Mouse (Mus musculus): ENCODE measurements around the gene Sgf29.
A peak's percentile ranks its signal among the peaks of the same experiment; 100 is the strongest.
"Not testable (repeated sequence)": the region's sequence is repeated elsewhere in the genome, so short reads cannot be mapped to it uniquely, and the experiment has no call there.

Gene Sgf29

DNA sequence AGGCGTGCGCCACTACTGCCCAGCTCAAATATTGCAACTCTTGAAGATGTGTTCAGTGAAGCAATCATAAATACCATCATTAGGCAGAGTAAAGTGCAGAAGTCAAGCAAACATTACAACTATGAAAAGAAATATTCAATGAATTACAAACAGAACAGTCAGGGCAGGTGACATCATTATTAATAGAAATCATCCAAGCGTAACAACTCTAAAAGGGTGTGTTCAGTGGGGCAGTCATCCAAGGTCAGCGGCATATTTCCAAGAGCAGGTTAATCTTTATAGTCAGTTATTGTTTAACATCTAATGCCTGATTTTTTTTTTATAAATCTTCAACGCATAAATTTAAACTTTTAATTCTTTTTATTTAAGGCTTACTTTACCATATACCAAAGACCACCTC lies 32.1 kb downstream of the Sgf29 start:
- DNase-seq (ENCODE audit: low spot score in 2 of 2) = no peak

DNA sequence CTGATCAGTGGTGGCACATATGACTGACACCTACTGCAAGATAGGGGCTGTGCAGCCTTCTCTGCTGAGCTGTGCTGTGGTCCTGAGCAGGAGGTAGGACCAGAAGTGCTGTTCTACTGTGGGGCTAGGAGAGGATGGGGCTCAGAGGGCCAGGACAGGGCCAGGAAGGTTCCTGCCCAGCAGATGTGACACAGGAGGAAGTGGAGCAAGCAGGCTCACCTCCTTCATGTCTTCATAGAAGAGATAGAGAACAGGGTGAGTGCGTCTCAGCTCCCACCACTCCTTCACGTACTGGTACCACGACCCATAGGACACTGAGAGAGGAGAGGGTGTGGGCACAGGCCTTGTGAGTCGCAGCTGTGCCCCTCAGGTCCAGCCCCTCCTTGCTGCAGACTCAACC lies 39.0 kb downstream of the Sgf29 start:
- DNase-seq (ENCODE audit: low spot score in 2 of 2) = not testable (repeated sequence)

DNA sequence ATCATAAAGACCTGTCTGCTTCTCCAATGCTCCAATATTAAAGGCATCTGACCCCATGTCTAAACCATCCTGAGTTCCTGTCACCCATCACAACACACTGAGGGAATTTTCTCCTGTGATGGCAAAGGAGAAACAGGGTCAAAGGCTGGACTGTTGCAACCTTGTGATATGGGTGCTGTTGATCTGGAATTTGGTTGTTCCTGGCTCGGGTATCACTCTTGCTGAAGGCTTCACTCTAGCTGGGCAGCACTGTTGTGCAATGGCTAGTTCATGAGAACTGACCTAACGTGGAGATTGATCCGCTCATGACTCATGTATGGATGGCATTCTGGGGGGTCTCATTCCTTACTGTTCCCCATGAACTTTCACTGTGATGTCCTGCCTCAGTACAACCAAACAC lies 39.9 kb downstream of the Sgf29 start:
- no peak for DNase-seq (ENCODE audit: low spot score in 2 of 2)

DNA sequence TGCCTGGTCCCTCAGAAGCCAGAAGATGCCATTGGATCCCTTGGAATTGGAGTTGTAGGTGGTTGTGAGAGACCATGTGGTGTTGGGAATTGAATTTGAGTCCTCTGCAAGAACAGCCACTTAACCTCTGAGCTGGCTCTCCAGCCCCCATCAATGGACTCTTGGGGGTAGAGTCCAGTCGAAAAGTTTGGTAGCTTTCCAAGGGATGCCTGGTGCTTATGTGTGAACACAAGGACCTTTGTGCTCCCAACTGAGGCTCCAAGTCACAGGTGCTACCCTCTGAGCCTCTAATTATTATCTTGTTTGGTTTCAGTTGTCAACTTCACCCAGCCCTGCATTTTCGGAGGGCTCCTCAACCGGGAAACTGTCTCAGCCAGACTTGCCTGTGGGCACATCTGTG lies 41.6 kb downstream of the Sgf29 start:
- no peak for DNase-seq (ENCODE audit: low spot score in 2 of 2)

DNA sequence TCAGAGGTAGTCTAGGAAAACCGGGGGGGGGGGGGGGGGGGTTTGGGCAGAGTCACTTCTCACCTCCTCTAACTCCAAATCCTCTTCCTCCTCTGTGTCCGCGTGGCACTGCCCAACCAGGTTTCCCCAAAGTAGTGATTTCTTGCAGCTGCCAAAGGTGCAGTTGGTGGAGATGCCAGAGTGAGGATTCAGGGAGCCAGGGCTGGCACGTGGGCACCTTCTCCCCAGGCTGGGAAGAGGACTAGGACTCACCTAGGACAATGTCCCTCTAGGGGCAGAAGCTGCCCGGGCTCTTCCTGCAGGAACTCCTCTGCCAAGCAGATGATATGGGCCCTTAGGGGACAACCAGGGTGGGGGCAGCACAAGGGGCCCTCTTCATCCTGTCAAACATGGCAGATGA lies 42.6 kb downstream of the Sgf29 start:
- DNase-seq (ENCODE audit: low spot score in 2 of 2) = no peak

DNA sequence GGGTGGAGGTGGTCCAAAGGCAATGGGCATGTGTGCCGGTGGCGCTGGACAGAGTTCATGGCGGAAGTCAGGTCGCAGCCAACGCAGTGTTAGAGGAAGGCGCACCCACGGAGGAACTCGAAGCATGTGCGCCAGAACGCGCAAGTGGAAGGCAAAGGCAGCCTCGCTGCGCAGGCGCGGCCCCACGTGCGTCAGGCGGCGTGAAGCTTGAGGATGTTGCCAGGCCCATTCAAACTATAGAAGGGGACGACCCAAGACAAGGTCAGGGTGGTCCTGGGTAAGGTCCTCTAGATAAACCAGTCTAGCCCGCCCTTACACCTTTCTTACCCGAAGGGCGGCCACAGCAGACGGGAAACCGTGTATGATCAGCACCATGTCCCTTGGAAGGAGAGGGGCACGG lies 43.3 kb downstream of the Sgf29 start:
- no peak for DNase-seq (ENCODE audit: low spot score in 2 of 2)

DNA sequence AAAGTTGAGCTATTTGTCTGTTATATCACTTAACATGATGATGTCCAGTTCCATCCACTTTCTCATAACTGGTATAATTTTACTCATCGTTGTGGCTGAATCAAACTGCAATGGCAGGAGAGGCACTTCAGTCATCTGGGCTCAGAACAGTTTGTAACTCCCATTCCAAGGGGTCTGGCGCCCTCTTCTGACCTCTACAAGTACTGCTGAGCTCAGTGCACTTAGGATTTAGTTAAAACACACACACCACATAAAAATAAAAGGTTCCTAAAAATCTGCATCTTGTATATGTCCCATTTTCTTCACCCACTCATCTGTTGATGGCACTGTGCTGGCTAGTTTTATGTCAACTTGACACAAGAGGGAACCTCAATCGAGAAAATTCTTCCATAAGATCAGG lies 44.1 kb downstream of the Sgf29 start:
- peak; percentile 81 to 87 for DNase-seq (ENCODE audit: low spot score in 2 of 2)

DNA sequence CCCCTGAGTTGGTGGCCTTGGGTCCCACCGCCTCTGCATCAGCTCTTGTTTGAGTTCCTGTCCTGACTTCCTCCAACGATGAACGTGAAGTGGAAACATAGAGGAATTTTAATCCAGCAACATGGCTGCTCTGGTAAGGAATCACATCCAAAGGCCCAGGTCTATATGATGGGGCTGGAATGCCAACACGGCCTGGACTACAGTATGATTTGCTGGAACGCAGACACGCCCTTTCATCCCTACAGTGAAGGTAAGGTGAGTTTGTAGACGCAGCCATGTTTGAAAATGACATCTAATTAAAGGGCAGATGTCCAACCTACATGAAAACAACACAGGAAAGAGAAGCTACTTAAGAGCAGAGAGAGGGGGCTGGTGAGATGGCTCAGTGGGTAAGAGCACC lies 44.7 kb downstream of the Sgf29 start:
- no peak for DNase-seq (ENCODE audit: low spot score in 2 of 2)

DNA sequence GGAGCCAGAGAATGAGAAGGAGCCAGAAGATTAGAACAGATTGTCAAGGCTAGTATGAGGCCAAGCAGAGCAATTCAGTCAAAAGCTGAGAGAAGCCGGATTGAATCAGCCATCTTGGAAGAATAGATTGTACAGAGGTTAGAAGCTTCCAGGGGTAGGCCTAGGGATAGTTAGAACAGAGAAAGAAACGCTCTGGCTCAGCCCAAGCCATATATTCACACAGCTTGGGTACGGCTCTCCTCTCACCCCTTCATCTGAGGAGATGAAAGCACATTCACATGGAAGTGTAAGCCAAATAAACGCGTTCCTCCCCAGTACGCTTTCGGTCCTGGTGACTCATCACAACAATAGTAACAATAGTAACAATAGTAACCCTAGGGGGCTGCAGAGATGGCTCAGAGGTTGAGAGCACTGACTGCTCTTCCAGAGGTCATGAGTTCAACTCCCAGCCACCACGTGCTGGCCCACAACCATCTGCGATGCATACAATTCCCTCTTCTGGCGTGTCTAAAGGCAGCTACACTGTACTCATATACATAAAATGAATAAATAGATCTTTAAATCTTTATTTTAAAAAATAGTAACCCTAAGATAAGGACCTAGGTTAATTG lies 45.4 kb downstream of the Sgf29 start:
- no peak for DNase-seq (ENCODE audit: low spot score in 2 of 2)

DNA sequence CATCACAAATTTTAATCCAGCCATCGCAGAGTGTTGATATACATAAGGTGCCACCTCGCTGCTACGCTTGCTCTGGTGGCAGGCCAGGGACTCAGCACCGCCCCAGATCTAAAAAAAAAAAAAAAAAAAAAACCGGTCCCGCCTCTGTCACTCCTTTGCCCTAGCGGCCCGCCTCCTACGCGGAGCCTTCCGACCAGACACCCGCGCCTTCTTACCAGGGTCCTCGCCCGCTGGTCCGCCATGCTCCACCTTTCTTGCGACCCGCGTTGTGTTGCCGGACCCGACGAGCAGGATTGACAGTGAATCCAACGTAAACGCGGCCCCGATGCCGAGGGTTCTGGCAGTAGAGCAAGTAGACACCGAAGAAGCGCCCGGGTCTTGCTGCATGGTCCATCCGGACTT lies 46.1 kb downstream of the Sgf29 start, which contains the start of gene Bola2:
Gene Bola2, plus strand, starts transcription at position 192 of the 402 bp plus-strand sequence.
- peak; percentile 76 to 80 for DNase-seq (ENCODE audit: low spot score in 2 of 2)

DNA sequence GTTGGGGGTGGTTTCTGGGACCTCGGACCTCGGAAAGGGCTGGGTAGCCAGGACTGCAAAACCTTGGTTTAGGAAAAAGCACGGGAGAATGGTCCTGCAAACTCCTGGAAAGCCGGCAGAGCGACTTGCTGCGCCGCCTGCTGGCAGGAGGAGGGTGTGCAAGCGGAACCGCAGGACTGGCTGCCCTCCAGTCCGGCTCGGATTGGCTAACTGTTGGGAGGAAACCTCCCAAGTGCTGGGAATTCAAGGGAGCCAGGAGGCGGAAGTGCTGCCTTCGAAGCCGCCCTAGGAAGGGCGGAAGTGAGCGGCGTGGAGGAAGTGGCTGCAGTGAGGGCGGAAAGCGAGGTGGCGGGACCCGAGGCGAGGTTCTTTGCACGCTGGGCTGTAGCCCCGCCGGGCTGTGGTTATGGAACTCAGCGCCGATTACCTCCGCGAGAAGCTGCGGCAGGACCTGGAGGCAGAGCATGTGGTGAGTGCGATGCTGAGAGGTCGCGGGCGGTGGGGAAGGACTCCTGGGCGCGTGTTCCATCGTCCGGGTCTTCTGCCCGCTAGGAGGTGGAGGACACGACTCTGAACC lies 46.6 kb downstream of the Sgf29 start, which contains the start of gene Slx1b:
Gene Slx1b, minus strand, starts transcription at position 154 of the 577 bp plus-strand sequence.
- peak; percentile 78 to 84 for DNase-seq (ENCODE audit: low spot score in 2 of 2)

DNA sequence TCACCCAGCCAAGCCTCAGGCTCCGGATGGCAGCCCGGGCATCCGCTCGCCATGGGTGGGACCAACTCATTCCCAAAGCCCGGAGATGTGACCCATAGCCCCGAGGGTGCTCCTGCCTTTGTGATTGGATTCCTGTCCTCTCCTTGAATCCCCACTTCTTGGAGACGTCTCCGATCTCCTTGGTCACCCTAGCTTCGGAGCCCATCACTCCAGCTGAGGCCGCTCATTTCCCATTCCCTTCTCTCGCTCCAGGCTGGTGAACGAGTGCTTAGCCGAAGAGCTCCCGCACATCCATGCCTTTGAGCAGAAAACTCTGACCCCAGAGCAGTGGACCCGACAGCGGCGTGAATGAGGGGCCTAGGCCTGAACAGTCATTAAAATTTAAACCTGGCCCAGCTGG lies 47.2 kb downstream of the Sgf29 start:
- DNase-seq (ENCODE audit: low spot score in 2 of 2) = no peak

DNA sequence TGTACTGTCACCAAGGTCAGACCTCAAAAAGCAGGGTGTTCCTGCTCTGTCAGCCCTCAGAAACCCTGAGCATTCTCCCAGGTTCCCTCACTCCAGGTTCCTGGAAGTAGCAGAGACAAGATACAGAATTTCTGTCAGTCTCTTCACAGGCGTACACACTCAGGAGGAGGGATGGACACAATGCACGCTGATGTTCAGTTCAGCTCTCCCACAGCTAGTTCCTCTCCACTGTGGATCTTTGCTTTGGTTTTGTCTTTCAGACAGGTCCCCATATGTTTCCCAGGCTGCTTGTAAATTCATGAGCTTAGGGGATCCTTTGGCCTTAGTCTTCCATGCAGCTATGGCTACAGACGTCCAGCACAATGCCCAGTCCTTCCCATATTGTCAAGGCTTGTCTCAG lies 47.8 kb downstream of the Sgf29 start:
- no peak for DNase-seq (ENCODE audit: low spot score in 2 of 2)

DNA sequence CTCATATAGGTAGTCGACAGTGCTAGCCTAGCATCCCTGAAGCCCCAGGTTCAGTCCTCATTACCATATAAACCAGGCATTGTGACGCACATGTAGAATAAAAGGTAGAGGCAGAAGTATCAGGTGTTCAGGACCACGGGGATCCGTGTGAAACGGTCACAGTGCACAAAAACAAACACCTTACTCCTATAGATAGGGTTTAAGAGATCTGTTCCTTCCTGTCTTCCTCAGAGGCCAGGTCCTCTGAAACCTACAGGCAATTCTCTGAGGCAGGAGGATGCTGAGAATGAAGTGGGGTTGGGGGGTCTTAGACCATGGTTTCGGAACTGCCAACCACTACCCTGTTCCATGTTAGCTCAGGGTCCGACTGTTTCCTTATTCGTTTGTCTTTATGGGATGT lies 48.7 kb downstream of the Sgf29 start:
- no peak for DNase-seq (ENCODE audit: low spot score in 2 of 2)

DNA sequence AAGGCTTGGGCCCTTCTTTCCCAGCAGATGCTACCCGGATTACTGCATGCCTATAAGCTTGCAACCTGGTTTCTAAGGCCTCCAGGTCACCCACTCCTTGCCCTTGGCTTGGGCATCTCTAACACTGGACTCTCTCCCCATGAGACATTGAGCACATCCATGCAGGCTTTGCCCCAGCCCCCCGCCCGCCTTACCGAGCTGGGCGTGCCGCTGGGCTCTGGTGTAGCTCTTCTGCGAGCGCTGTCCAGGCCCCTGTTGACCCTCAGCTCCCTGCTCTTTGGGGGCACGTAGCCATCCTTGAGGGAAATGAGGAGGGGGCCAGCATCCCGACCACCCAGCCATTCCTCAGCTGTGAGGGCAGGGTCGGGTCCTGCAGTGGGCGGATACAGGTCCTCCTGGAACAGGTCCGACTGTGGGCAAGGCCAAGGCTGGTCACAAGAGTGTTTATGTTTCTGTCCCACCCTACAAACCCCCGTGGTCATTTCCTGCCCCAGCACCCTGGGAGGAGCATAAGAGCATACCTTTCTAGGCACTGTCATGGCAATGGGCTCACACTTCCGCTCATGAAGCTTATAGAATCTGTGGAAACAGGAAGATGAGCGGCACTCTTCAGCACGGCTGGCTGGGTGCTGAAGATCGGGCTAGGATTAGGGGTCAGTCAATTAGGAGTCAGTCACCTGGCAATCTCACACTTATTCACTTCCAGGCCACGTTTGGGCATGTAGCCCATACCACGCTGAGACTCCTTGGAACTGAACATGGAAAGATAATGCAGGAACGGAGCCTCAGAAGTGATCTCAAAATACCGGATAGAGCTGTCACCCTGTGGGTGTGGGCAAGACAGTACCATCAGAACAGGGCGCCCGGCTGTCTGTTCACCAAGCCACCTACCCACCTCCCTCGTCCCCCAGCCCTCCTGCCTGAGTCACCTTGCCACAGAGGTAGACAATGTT lies 51.2 kb downstream of the Sgf29 start:
- no peak for DNase-seq (ENCODE audit: low spot score in 2 of 2)

DNA sequence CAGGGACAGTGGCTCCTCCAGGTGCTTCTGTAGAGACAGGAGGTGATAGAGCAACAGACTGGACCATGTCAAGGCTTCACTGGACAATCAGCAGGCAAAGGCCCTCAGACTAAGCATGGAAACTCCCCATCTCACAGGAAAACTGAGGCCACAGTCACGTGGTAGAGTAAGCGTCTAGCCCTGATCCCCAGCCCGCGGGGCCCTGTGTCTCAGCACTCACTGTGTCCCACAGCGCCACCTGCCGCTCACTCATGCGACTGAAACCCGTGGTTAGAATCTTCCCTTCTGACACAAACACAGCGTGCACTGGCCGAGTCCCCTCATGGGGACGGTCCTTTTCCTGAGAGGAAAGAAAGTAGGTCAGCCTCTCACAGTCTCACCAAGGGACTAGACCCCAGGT lies 52.0 kb downstream of the Sgf29 start:
- peak; percentile 93 to 94 for DNase-seq (ENCODE audit: low spot score in 2 of 2)

DNA sequence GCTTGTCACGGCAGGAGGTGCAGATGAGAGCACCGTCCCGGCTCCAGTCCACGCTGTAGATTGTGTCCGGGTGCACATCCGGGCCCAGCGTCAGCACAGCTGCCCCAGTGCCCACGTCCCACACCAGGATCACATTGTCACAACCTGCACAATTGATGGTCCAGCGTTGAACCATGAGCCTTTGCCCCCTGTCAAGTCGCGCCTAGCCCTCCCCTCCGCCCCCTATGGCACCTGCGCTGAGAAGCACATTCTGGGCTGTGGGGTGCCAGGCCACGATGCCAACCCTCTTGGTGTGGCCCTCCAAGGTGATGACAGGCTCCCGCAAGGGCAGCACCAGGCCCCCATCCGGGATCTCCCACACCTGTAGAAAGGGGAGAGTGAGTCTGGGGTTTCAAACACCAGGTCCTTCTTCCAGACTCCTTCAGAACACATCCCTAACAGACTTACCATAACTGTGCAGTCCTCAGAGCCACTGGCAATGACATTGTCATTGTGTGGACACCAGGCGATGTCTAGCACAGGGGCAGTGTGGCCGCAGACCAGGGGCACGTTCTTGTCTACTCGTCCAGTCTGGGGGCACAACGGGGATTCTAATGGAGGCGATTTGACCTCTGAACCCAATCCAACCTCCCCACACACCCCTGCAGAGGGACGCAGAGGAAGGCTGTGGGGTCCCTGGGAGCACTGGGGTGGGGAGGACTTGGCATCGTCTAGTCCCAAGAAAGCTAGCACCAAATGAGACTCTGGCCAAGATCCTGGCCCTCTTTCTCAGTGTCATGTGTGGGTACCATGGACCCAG lies 52.6 kb downstream of the Sgf29 start:
- no peak for DNase-seq (ENCODE audit: low spot score in 2 of 2)

DNA sequence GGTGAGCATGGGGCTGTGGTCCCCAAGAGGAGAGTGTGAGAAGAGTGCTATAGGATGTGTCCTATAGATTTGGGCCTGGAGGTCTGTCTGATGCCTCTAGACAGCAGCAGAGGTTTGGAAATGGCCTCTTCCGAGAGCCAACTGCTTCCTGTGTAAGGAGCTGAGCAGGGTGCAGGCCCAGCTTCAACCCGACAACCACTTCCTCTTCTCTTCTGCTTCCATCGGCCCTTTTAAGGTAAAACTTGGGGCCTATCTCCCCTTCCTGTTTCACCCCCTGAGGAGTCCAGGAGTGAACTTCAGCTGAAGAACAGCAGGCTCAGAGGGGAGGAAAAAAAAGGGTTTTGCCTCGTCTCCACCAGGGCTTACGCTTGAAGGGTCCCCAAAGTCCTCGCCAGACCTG lies 53.2 kb downstream of the Sgf29 start:
- DNase-seq (ENCODE audit: low spot score in 2 of 2) = peak; percentile 69 to 78

DNA sequence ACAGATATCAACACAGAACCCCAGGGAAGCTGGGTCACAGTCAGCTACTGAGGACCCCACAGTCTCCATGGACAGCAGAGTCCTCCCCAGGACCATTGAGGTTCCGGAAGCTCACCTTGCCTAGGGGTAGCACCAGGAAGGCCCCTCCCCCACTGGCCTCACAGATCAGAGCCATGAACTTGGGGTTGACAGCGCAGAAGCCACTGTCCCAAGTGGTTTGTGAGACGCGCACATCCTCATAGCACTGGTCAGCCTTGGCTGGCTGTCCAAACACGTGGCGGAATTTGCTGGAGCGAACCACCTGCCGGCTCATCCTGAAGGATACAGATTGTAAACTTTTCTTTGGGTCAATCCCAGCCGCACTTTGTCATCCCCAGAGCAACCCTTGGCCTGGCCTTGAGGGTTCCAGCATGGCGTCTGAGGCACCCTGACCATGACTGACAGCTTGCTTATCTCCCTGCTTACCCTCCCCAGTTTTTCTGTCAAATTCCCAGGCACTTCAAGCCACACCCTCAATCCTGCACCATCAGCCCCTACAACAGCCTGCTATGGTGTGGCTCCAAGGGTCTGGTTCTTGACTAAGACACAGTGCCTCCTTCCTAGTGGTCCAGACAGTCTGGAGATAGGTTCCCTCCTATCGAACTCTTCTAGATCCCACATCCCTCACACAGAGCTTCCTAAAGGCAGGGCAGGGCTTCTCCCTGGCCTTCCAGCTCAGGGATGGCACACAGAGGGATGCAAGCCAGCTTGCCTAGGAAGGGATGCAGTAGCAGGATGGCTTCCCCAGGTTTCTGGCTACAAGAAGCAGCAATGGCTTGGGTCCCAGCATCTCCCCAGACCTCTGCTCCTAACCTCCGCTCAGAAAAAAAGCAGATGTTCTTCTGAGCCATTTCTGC lies 54.0 kb downstream of the Sgf29 start:
- DNase-seq (ENCODE audit: low spot score in 2 of 2) = peak; percentile 46 to 47

DNA sequence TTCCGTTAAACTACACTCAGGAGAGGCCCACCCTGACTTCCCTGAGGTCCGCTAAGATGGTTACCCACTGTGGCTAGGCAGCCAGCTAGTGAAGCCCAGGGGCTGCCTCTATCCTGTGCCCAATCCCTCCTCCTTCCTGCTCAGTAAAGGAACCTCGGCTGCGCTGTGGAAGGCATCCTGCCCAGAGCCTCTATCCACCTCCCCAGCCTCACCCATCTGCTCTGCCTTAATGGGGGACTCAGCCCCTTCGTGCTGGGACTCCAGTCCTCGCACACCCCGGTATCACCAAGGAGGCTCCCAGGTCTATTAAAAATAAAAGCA lies 54.6 kb downstream of the Sgf29 start:
- no peak for DNase-seq (ENCODE audit: low spot score in 2 of 2)
